Mouse (Mus musculus) left cerebral cortex, adult 2 months (tissue): ENCODE data around the gene Cyb5r4. TPM values are rescaled to one million over a fixed set of nuclear protein-coding genes. Genes with fewer than 3 reads are reported as not detected.

Experiments used
- DNase-seq, 2 experiments: peaks; one replicate each; pipeline ENCODE4 v3.0.0; 2021 to 2022; ENCODE audit warnings: low spot score in 2 of 2, mixed read lengths in 1 of 2; ENCODE audit errors: extremely low spot score in 1 of 2
- H3K27ac ChIP-seq: fragments of 200-600 bp; 2 replicates; pipeline ENCODE4 v1.8.1; 2022
- H3K4me3 ChIP-seq: fragments of 200-600 bp; 2 replicates; pipeline ENCODE4 v1.8.1; 2022
- CTCF ChIP-seq: fragments of 200-600 bp; IDR thresholded peaks from 2 replicates; pipeline ENCODE4 v1.8.1; 2022; ENCODE audit warnings: antibody characterized with exemption, mild to moderate bottlenecking, moderate library complexity
- intact Hi-C: fragments of 180-260 bp; cut with DNase I; formaldehyde crosslinking; loops from one replicate; pipeline ENCODE4 v1.15.1; 2025
- total RNA-seq, 2 experiments: library from RNA; stranded (reverse); gene quantifications; 2 replicates each; pipeline ENCODE4 v1.2.3; 2021

The Cyb5r4 gene
- total RNA-seq, 2 experiments from 2014 or later, result 38.6 to 38.7 TPM

DNA sequence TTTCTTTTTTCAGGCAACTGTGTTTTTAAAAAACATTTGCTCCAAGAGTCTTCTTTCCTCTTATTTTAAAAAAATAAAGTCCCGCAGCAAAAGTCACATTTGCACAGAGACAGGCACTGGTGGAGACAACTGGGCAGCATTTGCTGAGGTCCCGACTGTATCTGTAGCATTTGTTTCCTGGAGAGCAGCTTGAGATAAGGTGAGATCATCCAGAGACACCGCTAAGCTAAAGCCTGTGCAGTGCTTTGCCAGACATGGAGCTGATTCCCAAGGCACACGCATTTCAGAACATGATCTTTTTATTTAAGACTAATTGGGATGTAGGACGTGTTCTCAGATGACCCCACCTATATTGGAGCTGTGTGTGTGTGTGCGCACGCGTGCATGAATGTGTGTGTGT is 30.1 kb upstream of the Cyb5r4 start:
- Histone ChIP-seq H3K27ac (no peak overlapping the region), H3K4me3 (no peak overlapping the region)
- intact Hi-C loops, result no loop called here
- no peak for DNase-seq
- no peak for TF ChIP-seq CTCF

DNA sequence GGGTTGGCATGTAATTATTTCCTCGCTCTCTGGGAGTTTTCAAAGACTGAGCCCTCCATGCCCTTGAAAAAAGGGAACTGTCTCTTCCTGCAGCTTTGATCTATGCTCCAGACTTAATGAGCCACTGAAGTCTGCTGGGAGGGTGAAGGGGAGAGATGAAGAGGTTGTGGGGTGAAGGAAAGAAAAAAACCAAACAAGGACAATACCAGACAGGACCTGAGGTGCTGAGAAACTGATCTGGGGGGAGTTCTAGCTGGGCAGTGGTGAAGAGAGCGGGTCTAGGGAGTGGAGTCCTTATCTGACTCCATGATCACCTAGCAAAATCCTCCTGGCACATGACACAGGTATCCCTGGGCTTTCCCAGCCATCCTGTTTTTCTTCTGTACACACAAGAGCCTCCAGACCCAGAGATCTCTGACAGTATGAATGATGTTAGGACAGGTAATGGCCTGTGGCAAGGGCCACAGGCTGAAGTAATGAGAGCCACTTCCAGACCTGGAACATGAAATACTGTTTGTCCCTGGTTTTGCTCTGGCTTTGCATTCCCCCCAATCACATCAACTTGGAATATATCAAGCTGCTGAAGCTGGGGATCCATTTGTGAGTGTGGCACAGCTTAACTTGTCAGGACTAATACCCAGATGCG is 24.6 kb upstream of the Cyb5r4 start:
- DNase-seq, result no peak
- TF ChIP-seq CTCF, result no peak
- no peak overlapping the region for H3K27ac ChIP-seq
- intact Hi-C loops, result no loop called here
- no peak overlapping the region for H3K4me3 ChIP-seq

DNA sequence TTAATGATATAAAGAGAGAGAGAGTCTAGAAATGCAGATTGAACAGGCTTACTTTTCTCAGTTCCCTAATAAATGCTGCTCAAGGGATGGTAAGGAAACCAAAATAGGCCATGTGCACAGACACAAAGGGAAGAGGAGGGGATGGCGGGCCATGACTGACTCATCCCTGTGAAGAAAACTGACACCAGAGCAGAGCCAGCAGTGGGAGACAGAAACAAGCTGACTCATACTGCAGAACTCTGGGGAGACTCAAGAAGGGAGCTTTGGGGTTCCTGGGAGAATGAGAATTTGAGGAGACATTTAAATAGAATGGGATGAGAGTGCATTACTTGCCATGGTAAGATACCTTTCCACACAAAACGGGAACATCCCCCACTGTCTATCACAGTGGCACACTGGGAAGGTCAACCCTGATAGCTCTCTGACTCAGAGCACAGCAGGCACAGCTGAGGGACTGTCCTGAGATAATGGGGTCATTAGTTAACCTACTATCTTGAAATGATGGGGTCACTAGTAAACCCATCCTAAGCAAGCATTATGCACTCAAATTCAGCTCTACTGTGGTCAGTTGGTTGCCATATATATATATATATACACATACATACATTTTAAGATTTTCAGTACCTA is 21.7 kb upstream of the Cyb5r4 start:
- intact Hi-C loops, result loop anchor here (5.0 kb wide), 1 partner anchor 118 kb away; the partner anchor contains the start of gene Snap91
- no peak overlapping the region for H3K4me3 ChIP-seq
- DNase-seq, result peak; percentile 29 to 64
- TF ChIP-seq CTCF, result no peak
- H3K27ac ChIP-seq, result peak overlapping the region; percentile 25; the same call in 1 of the 2 replicates

DNA sequence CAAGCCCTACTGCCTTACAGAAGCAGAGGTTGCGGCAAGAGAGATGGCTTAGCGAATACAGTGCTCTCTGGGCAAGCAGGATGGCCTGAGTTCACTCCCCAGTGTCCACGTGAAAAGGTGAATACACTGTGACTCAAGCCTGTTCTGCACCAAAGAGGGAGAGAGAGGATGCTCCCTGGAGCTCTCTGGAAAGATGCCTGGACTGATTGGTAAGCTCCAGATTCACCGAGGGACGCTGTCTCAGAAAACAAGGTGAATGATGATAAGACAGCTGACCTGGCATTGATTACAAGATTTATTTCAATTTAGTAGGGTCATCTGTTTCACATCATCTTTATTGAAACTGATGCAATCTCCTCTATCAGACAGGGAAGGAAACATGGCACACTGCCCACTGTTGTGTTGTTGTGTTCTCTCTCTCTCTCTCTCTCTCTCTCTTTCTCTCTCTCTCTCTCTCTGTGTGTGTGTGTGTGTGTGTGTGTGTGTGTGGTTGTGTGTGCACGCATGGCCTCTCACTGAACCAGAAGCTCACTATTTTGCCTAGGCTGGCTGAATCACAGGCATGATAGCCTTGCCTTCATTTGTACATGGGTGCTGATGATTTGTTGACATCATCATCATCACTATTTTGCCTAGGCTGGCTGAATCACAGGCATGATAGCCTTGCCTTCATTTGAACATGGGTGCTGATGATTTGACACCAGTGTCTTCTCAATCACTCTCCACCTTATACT is 16.9 kb upstream of the Cyb5r4 start:
- intact Hi-C loops, result loop anchor here (5.0 kb wide), 1 partner anchor 123 kb away; the partner anchor contains the start of gene Snap91
- Histone ChIP-seq H3K4me3 (no peak overlapping the region), H3K27ac (no peak overlapping the region)
- DNase-seq, result no peak
- TF ChIP-seq CTCF, result no peak

DNA sequence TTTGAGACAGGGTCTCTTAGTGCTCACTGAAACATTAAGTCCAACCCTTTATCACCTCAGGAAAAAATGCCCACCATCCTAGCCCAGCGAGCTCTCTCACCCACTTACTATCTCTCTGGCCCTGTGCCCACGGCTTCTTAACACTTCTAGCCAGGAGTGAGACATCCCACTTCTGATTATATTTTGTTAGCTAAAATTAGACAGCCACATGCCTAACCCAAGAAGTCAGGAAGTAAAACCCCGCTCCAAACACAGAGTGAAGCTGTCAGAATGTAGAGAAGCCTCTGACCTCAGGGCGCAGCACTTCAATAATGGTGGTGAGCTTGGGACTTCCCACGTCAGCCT is 16.4 kb upstream of the Cyb5r4 start:
- DNase-seq, result no peak
- H3K4me3 ChIP-seq, result no peak overlapping the region
- intact Hi-C loops, result no loop called here
- TF ChIP-seq CTCF, result no peak
- H3K27ac ChIP-seq, result no peak overlapping the region

DNA sequence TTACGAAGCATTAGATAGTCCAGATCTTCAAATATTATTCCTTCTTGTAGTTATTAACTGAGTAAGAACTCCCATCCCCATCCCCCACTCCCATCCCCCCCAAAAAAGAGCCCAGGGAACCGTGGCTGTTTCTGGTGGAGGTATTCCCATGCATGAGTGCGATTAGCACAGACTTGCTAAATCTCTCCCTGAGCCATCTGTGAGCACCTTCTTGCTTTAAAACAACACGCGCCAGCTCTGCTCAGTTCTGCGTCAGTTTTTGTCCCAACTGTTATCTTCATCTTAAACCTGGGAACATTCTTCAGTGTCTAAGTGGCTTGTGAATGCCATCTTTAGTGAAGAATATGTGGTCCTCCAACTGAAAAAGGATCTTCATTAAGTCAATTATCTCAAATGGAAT is 13.3 kb upstream of the Cyb5r4 start:
- no peak overlapping the region for H3K4me3 ChIP-seq
- no peak for DNase-seq
- no peak overlapping the region for H3K27ac ChIP-seq
- no peak for TF ChIP-seq CTCF
- intact Hi-C loops, result no loop called here

DNA sequence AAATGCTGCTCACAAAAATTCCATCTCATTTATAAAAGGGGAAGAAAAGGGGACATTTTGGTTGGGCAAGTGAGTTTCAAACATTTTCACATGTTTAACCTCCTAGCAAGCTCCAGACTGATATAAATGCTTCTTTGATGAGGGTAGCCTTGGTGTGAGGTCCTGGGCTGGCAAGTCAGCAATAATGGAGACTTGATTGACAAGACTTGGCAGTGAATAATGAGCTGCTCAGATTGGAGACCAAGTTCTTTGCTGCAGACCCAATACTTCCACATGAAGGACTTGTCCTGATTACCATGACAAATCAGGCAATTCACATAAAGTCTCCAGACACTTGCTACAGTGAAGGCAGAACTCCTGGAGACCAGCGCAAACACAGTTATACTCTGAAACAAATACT is 12.9 kb upstream of the Cyb5r4 start:
- TF ChIP-seq CTCF, result no peak
- no peak overlapping the region for H3K27ac ChIP-seq
- intact Hi-C loops, result no loop called here
- no peak overlapping the region for H3K4me3 ChIP-seq
- DNase-seq, result no peak

DNA sequence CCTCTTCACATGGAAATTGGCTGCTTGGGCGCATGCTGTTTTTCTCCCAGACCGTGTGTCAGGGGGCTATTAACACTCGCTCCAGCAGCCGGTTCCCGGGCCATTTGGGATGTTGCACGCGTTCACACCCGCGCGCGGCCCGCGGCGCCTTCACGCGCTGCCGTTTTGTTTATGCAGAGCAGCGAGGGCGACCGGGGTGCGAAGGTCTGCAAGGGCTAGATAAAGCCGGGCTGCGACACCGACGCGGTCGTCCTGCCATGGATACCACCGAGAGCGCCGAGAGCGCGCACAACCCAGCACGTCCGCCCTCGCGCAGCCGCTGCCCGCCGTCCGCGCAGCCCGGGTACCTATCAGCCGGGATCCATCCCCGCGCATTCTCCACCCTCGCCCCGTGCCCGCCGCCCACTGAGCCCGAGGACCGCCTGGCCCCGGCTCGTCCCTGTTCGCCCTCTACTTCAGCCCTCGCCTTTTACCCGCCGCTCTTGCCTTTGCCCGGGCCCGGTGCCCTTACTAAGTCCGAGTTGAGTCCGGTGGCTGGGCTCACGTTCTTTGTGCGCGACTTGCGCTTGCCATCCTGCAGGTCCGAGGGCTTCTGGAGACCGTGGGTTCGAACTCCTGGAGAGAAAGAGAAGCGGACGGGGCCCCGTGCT is 6.4 kb upstream of the Cyb5r4 start, which contains the start of gene Ripply2:
Ripply2 (plus strand) TSS at position 250 of the 650 bp plus-strand sequence.
- H3K27ac ChIP-seq, result peak within 1 kb of the TSS; percentile 93
- intact Hi-C loops, result no loop called here

DNA sequence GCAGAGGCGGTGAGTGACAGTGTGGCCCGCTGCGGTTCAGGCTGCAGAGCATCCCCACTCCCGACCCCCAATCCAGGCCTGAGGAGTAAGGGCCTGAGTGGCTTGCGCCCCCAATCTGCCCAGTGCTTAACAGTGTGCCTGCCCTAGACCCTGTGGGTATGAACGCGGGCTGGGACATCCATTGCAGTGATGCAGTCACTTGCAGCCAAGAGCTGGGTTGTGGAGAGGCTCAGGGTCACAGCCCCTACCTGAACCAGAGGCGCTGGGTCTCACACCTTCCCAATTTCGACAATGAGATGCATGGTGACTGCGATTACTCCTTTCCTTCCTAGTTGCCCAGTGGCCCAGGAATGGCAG is 5.9 kb upstream of the Cyb5r4 start:
- intact Hi-C loops, result loop anchor here (1.0 kb wide), 1 partner anchor 136 kb away; the partner anchor contains the start of gene Snap91
- DNase-seq, result no peak
- H3K4me3 ChIP-seq, result peak overlapping the region; percentile 73
- H3K27ac ChIP-seq, result peak overlapping the region; percentile 93
- no peak for TF ChIP-seq CTCF

More for the DNA sequence above, 6.4 kb upstream of the Cyb5r4 start, which contains the start of gene Ripply2:
- H3K4me3 ChIP-seq, result peak within 1 kb of the TSS; percentile 73
- peak; percentile 58 to 63 for DNase-seq
- no peak for TF ChIP-seq CTCF

DNA sequence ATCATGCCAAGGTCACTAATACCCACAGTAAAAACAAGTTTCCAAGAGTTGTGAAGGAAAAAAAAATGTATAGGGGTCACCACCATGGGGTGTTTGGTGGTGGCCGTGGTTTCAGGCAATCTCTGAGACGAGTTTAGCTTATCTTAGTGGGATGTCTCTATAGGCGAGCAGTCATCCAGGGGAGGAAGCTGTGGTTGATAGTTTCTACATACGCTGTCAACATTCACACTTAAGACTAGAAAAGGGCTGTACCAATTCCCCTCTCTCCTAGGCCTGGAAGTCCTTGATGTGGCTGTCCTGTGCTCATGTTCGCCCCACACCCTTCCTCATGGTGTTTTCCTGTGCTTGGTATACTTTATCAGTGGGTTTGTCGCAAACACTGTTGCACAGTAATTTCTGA is 4.0 kb downstream of the Cyb5r4 start:
- Histone ChIP-seq H3K4me3 (no peak overlapping the region), H3K27ac (no peak overlapping the region)
- TF ChIP-seq CTCF, result no peak
- DNase-seq, result no peak
- intact Hi-C loops, result loop anchor here (5.0 kb wide), 1 partner anchor 172 kb away; no protein-coding TSS in a partner anchor

DNA sequence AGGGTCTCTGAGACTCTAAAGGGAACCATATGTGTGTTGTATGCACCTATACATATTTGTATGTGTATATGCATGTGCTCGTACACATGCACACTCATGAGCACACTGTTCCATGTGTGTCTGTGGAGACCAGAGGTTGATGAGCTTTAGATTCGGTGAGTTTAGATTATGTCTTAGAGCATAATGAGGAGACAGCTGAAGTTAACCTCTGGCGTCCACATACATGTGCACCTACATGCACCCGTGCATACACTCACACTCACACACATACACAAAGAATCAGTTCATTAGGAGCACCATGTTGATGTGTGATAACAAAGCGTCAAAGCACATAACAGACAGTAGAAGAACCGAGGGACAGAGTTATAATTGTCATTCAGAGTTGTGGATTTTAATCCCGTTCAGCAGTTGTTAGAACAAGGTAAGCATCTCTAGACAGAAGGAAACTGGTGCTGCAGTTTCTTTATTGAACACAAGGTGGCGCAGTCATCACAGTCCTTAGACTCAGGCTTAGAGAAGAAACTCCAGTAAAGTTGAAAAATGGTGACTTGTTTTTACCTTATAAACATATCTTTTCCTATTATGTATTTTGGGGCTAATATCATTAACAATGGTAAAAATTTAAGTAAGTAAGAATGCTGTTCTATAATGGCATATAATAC is 5.7 kb downstream of the Cyb5r4 start:
- H3K4me3 ChIP-seq, result no peak overlapping the region
- intact Hi-C loops, result loop anchor here (1.0 to 5.0 kb wide), 2 partner anchors 170 to 221 kb away; no protein-coding TSS in a partner anchor
- no peak overlapping the region for H3K27ac ChIP-seq
- DNase-seq, result peak; percentile 61 to 67
- TF ChIP-seq CTCF, result peak; percentile 99
